Mouse (Mus musculus) neural tube, embryonic 13.5 days (tissue): ENCODE measurements around the gene Cela1. TPM values are rescaled to one million over a fixed set of nuclear protein-coding genes. Genes with fewer than 3 reads are reported as not detected.

Experiments used
- ATAC-seq: fragments of 200-750 bp; cut with Nextera tagmentation; 2 replicates; pipeline ENCODE4 v1.8.0; 2017; ENCODE audit warnings: low read depth, mild to moderate bottlenecking, moderate TSS enrichment, moderate library complexity
- H3K27ac ChIP-seq: fragments of 300-500 bp; sonication (generic); replicated peaks from 2 replicates; pipeline ENCODE4 v1.5.1; 2015; ENCODE audit warnings: moderate library complexity, mild to moderate bottlenecking, inconsistent platforms
- H3K27me3 ChIP-seq: fragments of 300-500 bp; sonication (generic); 2 replicates; pipeline ENCODE4 v1.6.1; 2015; ENCODE audit warnings: mild to moderate bottlenecking, inconsistent platforms
- H3K36me3 ChIP-seq: fragments of 300-500 bp; sonication (generic); 2 replicates; pipeline ENCODE4 v1.6.1; 2015; ENCODE audit warnings: mild to moderate bottlenecking, inconsistent platforms
- H3K4me1 ChIP-seq: fragments of 300-500 bp; sonication (generic); replicated peaks from 2 replicates; pipeline ENCODE4 v1.6.1; 2015; ENCODE audit warnings: inconsistent platforms
- H3K4me2 ChIP-seq: fragments of 300-500 bp; sonication (generic); 2 replicates; pipeline ENCODE4 v1.6.1; 2015; ENCODE audit warnings: inconsistent platforms, mild to moderate bottlenecking, moderate library complexity
- H3K4me3 ChIP-seq: fragments of 300-500 bp; sonication (generic); 2 replicates; pipeline ENCODE4 v1.5.1; 2015; ENCODE audit warnings: mild to moderate bottlenecking, inconsistent platforms
- H3K9ac ChIP-seq: fragments of 300-500 bp; sonication (generic); 2 replicates; pipeline ENCODE4 v1.6.1; 2015; ENCODE audit warnings: moderate library complexity, mild to moderate bottlenecking, inconsistent platforms
- H3K9me3 ChIP-seq: fragments of 300-500 bp; sonication (generic); 2 replicates; pipeline ENCODE4 v1.6.1; 2016; ENCODE audit warnings: inconsistent platforms
- WGBS: fragments of 180-500 bp; shearing (Covaris S2); methylation state at CpG from one replicate; pipeline ENCODE4 v1.1.7; 2015; 5-methylcytosine and 5-hydroxymethylcytosine counted together
- polyA plus RNA-seq: library from polyadenylated mRNA; unstranded; fragments of >200 nt; fragmentation: Nextera tagmentation; extraction: Ambion mirVana; gene quantifications from 2 replicates; pipeline ENCODE4 v1.2.1, GENCODE M21; 2015

Gene Cela1
- polyA plus RNA-seq, 1 experiment from 2014 or later, result 2.5 TPM

- Histone ChIP-seq H3K27me3 (no peaks in the 10 kb centered on the region), H3K36me3 (no peaks in the 10 kb centered on the region), H3K9me3 (no peaks in the 10 kb centered on the region), H3K4me1 (no peaks in the 10 kb centered on the region), H3K9ac (no peak overlapping the region), H3K4me3 (no peak overlapping the region), H3K4me2 (no peak overlapping the region), H3K27ac (no peak overlapping the region)
- 85% methylated on average over 6 of the region's 6 CpGs for WGBS
- no peak for ATAC-seq
Measured at GRCm38 (mm10) chr15:100646161-100646560, 41.6 kb downstream of the Cela1 start.

- no peak overlapping the region for H3K27ac ChIP-seq
- H3K36me3 ChIP-seq, result no peaks in the 10 kb centered on the region
- 94% methylated on average over 7 of the region's 7 CpGs for WGBS
- H3K4me3 ChIP-seq, result no peak overlapping the region
- H3K27me3 ChIP-seq, result peaks cover 18% of the 10 kb centered on the region
- H3K4me1 ChIP-seq, result peaks cover under 1% of the 10 kb centered on the region; the same call in 1 of the 2 replicates
- no peak for ATAC-seq
- H3K4me2 ChIP-seq, result no peak overlapping the region
- H3K9ac ChIP-seq, result no peak overlapping the region
- H3K9me3 ChIP-seq, result no peaks in the 10 kb centered on the region
Measured at GRCm38 (mm10) chr15:100642451-100642850, 45.3 kb downstream of the Cela1 start.

DNA sequence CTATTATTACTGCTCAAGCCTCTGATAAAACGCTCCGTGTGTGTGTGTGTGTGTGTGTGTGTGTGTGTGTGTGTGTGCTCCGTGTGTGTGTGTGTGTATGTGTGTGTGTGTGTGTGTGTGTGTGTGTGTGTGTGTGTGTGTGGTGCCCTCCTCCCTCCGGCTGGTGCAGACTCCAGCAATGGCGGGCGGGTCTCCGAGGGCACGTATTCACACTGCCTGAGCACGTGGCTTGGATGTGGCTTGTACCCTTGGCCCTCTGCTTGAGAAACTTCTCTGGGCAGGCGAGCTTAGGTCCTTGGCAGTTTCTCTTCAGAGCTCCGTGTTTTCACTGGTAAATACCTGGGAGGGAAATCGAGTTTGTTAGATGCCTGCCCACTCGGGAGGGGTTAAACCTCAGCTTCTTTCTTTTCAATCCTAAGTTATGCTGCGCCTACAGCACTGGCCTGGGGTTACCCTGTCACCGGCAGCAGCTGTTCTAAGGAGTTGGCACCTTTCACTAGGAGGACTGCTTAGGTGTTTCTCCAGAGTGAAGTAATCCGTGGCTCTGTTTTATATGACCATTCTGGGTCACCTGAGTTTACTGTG is 46.4 kb downstream of the Cela1 start:
- Histone ChIP-seq H3K4me1 (peaks cover 12% of the 10 kb centered on the region), H3K9ac (no peak overlapping the region), H3K4me3 (no peak overlapping the region), H3K27me3 (peaks cover 30% of the 10 kb centered on the region), H3K9me3 (no peaks in the 10 kb centered on the region), H3K27ac (no peak overlapping the region), H3K36me3 (no peaks in the 10 kb centered on the region), H3K4me2 (no peak overlapping the region)
- WGBS, result 84% methylated on average over 10 of the region's 16 CpGs
- ATAC-seq, result no peak

GRCm38 (mm10) chr15:100639972-100640750 is 47.6 kb downstream of the Cela1 start:
- 77% methylated on average over 16 of the region's 16 CpGs for WGBS
- Histone ChIP-seq H3K36me3 (no peaks in the 10 kb centered on the region), H3K4me2 (no peak overlapping the region), H3K4me1 (peaks cover 16% of the 10 kb centered on the region), H3K27me3 (peaks cover 41% of the 10 kb centered on the region), H3K9me3 (no peaks in the 10 kb centered on the region), H3K9ac (no peak overlapping the region), H3K4me3 (no peak overlapping the region), H3K27ac (no peak overlapping the region)
- no peak for ATAC-seq

DNA sequence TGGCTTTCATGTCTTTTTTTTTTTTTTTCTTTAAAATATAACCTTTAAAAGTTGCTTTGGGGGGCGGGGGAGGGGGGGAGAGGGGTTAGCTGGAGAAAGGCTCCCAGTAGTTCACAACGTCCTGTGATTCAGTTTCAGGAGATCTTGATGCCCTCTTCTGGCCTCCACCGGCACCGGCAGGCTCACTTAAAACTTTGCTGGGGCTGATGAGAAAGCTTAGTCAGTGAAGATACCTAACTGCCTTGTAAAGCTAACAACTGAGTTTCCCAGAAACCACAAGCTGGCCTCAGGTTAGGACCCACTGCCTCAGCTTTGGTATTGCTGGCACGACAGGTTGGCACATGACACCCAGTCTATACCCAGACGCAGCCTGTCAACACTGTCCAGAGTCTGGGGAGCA is 50.1 kb downstream of the Cela1 start:
- Histone ChIP-seq H3K9ac (no peak overlapping the region), H3K4me2 (no peak overlapping the region), H3K4me1 (peaks cover 16% of the 10 kb centered on the region), H3K36me3 (no peaks in the 10 kb centered on the region), H3K9me3 (no peaks in the 10 kb centered on the region), H3K4me3 (0 out of 2 replicates have a peak overlapping the region, but pooled peaks have one; percentile 42), H3K27ac (no peak overlapping the region), H3K27me3 (peaks cover 60% of the 10 kb centered on the region)
- 23% methylated on average over 6 of the region's 6 CpGs for WGBS
- no peak for ATAC-seq

DNA sequence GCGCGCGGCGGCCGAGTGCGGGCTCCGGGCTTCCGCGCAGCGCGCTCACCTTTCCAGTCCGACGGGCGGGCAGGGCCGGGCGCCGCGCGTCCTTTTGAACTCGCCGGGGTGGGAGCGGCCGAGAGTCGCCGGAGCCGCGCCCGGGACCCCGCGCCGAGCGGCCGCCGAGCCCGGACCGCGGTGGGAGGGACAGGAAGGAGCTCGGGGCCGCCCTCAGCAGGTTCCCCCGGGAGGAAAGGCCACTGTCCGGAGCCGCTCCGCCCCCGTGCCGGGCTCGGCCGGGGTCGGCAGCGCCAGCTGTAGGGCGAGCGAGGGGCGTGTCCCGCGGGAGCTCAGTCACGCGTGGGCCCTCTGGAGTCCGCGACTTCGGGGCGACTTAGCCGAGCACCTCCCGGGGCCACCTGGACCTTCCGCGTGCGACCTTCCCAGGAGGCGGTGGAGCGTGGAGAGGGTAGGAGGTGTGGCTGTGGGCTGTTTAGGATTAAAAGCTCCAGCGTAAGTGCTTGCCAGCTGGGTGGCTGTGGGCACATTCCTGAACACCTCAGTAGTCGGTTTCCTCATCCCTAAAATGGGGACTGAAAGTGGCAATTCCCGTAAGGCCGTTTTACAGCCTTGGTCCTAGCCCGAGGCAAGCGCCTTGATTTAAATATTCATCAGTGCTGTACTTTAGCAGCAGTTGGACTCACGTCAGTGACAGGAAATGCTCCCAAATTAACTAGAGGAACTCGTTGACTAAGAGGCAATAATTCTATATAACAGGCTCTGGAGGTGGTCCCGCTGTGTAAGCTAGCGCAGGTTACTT is 50.8 kb downstream of the Cela1 start, which contains the start of gene Smagp:
TSS of gene Smagp (minus strand) at position 241 of the 802 bp plus-strand sequence.
- Histone ChIP-seq H3K4me3 (peak within 1 kb of the TSS; percentile 42), H3K36me3 (no peaks in the 10 kb centered on the region), H3K27ac (no peak within 1 kb of the TSS), H3K27me3 (peaks cover 60% of the 10 kb centered on the region), H3K9me3 (no peaks in the 10 kb centered on the region), H3K9ac (peak within 1 kb of the TSS; percentile 56), H3K4me2 (peak within 1 kb of the TSS; percentile 72), H3K4me1 (peaks cover 16% of the 10 kb centered on the region)
- ATAC-seq, result no peak
- WGBS, result under 1% methylated on average over 63 of the region's 77 CpGs

GRCm38 (mm10) chr15:100635851-100636645 is 51.7 kb downstream of the Cela1 start:
- Histone ChIP-seq H3K9me3 (no peaks in the 10 kb centered on the region), H3K27ac (no peak overlapping the region), H3K27me3 (peaks cover 60% of the 10 kb centered on the region), H3K4me3 (peak overlapping the region; percentile 42), H3K9ac (peak overlapping the region; percentile 56), H3K4me1 (peaks cover 16% of the 10 kb centered on the region), H3K36me3 (no peaks in the 10 kb centered on the region), H3K4me2 (peak overlapping the region; percentile 72)
- WGBS, result 3% methylated on average over 38 of the region's 38 CpGs
- no peak for ATAC-seq

GRCm38 (mm10) chr15:100635239-100635638 is 52.5 kb downstream of the Cela1 start:
- Histone ChIP-seq H3K9me3 (no peaks in the 10 kb centered on the region), H3K4me2 (no peak overlapping the region), H3K9ac (no peak overlapping the region), H3K27me3 (peaks cover 61% of the 10 kb centered on the region), H3K4me3 (no peak overlapping the region), H3K27ac (no peak overlapping the region), H3K36me3 (no peaks in the 10 kb centered on the region), H3K4me1 (peaks cover 16% of the 10 kb centered on the region)
- WGBS, result 11% methylated on average over 9 of the region's 9 CpGs
- no peak for ATAC-seq

GRCm38 (mm10) chr15:100633341-100633740 is 54.4 kb downstream of the Cela1 start:
- H3K27ac ChIP-seq, result no peak overlapping the region
- H3K4me3 ChIP-seq, result no peak overlapping the region
- H3K9me3 ChIP-seq, result no peaks in the 10 kb centered on the region
- ATAC-seq, result no peak
- H3K36me3 ChIP-seq, result no peaks in the 10 kb centered on the region
- 87% methylated on average over 10 of the region's 10 CpGs for whole genome bisulfite sequencing
- peaks cover 17% of the 10 kb centered on the region for H3K4me1 ChIP-seq
- no peak overlapping the region for H3K9ac ChIP-seq
- peaks cover 56% of the 10 kb centered on the region for H3K27me3 ChIP-seq
- no peak overlapping the region for H3K4me2 ChIP-seq

- H3K9me3 ChIP-seq, result no peaks in the 10 kb centered on the region
- no peak overlapping the region for H3K9ac ChIP-seq
- peaks cover 23% of the 10 kb centered on the region for H3K4me1 ChIP-seq
- no peak overlapping the region for H3K27ac ChIP-seq
- ATAC-seq, result no peak
- H3K27me3 ChIP-seq, result peaks cover 46% of the 10 kb centered on the region
- no peak overlapping the region for H3K4me2 ChIP-seq
- H3K36me3 ChIP-seq, result no peaks in the 10 kb centered on the region
- WGBS, result 87% methylated on average over 5 of the region's 5 CpGs
- H3K4me3 ChIP-seq, result no peak overlapping the region
Measured at GRCm38 (mm10) chr15:100632323-100632722, 55.4 kb downstream of the Cela1 start.

- no peak overlapping the region for H3K4me3 ChIP-seq
- H3K4me1 ChIP-seq, result peaks cover 16% of the 10 kb centered on the region
- no peaks in the 10 kb centered on the region for H3K9me3 ChIP-seq
- no peak for ATAC-seq
- H3K27me3 ChIP-seq, result peaks cover 39% of the 10 kb centered on the region
- H3K4me2 ChIP-seq, result no peak overlapping the region
- H3K27ac ChIP-seq, result no peak overlapping the region
- no peaks in the 10 kb centered on the region for H3K36me3 ChIP-seq
- H3K9ac ChIP-seq, result no peak overlapping the region
- WGBS, result 88% methylated on average over 12 of the region's 12 CpGs
Measured at GRCm38 (mm10) chr15:100631454-100632170, 56.1 kb downstream of the Cela1 start.
